Mouse (Mus musculus) olfactory bulb, adult 2 months (tissue): ENCODE measurements at regions not wholly inside any gene's neighbourhood (a gene's known extent, or its start where the extent isn't known, plus 50 kb on each side); places are given as distances from the start of the nearest gene placed in this dataset.

Experiments used
- CTCF ChIP-seq: fragments of 200-500 bp; IDR thresholded peaks from 2 replicates; pipeline ENCODE4 v1.5.1; 2012; ENCODE audit warnings: low read depth, mild to moderate bottlenecking, low read length, moderate library complexity; ENCODE audit not compliant: insufficient read depth
- POLR2A ChIP-seq: fragments of 200-500 bp; IDR thresholded peaks from 2 replicates; pipeline ENCODE4 v1.6.1; 2012; ENCODE audit warnings: mild to moderate bottlenecking, low read depth, low read length, moderate library complexity; ENCODE audit not compliant: insufficient read depth

- TF ChIP-seq CTCF (no peak), POLR2A (no peak)
These were observed 437.0 kb upstream of the Pou3f3 start for GRCm38 (mm10) chr1:42258594-42258910.
